In genomic region chr2:122467351-122468013, GRCm38 (mm10) we compare ENCODE assay signal across 8 mouse cellular contexts. TPM values are rescaled to one million over a fixed set of nuclear protein-coding genes. Genes with fewer than 3 reads are reported as not detected.
DNase-seq lines count a peak whose midpoint lies in the region; ATAC-seq and TF ChIP-seq lines count a peak whose summit lies in the region.

No protein-coding gene starts in this region.

- ATAC-seq in forebrain, embryonic 14.5 days = peak; percentile 100
- ATAC-seq in liver, embryonic 15.5 days (ENCODE audit: insufficient read depth) = peak; percentile 100
- ATAC-seq in neural tube, embryonic 11.5 days (ENCODE audit: insufficient read depth, low FRiP score, low TSS enrichment) = peak; percentile 100
- ATAC-seq in stomach, embryonic 16.5 days (ENCODE audit: insufficient read depth, low FRiP score) = peak; percentile 100

- peaks cover 7% of the 10 kb centered on the region for H3K4me1 ChIP-seq in E14TG2a.4 (replicated peaks; ENCODE audit: low read depth, low read length)
- H3K4me1 ChIP-seq in forebrain, embryonic 14.5 days (ENCODE audit: control insufficient read depth, insufficient read depth, low read length) = peaks cover 4% of the 10 kb centered on the region
- peaks cover 11% of the 10 kb centered on the region for H3K4me1 ChIP-seq in liver, embryonic 15.5 days (replicated peaks)
- 0 out of 2 replicates have a peak, but pooled peaks cover 6% of the 10 kb centered on the region for H3K4me1 ChIP-seq in neural tube, embryonic 11.5 days (ENCODE audit: control insufficient read depth, insufficient read depth, low read length)
- H3K4me1 ChIP-seq in stomach, embryonic 16.5 days (ENCODE audit: control insufficient read depth, insufficient read depth, low read length) = no peaks in the 10 kb centered on the region

- H3K9me3 ChIP-seq in E14TG2a.4 (ENCODE audit: low read length) = peaks cover 6% of the 10 kb centered on the region; the same call in 1 of the 2 replicates
- no peaks in the 10 kb centered on the region for H3K9me3 ChIP-seq in forebrain, embryonic 14.5 days (replicated peaks; ENCODE audit: control insufficient read depth, low read length)
- no peaks in the 10 kb centered on the region for H3K9me3 ChIP-seq in liver, embryonic 15.5 days (replicated peaks)
- no peaks in the 10 kb centered on the region for H3K9me3 ChIP-seq in neural tube, embryonic 11.5 days (ENCODE audit: control insufficient read depth, low read length)
- no peaks in the 10 kb centered on the region for H3K9me3 ChIP-seq in stomach, embryonic 16.5 days (replicated peaks; ENCODE audit: control insufficient read depth, low read length)

- H3K27me3 ChIP-seq in E14TG2a.4 (ENCODE audit: insufficient read depth, low read length) = peaks cover 30% of the 10 kb centered on the region
- H3K27me3 ChIP-seq in forebrain, embryonic 14.5 days (replicated peaks; ENCODE audit: control insufficient read depth, insufficient read depth, low read length) = no peaks in the 10 kb centered on the region
- peaks cover 5% of the 10 kb centered on the region for H3K27me3 ChIP-seq in liver, embryonic 15.5 days
- no peaks in the 10 kb centered on the region for H3K27me3 ChIP-seq in neural tube, embryonic 11.5 days (ENCODE audit: control insufficient read depth, insufficient read depth, low read length)
- H3K27me3 ChIP-seq in stomach, embryonic 16.5 days (ENCODE audit: control insufficient read depth, insufficient read depth, low read length) = no peaks in the 10 kb centered on the region

- H3K9ac ChIP-seq in forebrain, embryonic 14.5 days (ENCODE audit: low read length) = peak overlapping the region; percentile 50
- H3K9ac ChIP-seq in liver, embryonic 15.5 days = peak overlapping the region; percentile 59
- peak overlapping the region; percentile 48 for H3K9ac ChIP-seq in neural tube, embryonic 11.5 days (ENCODE audit: low read length)
- H3K9ac ChIP-seq in stomach, embryonic 16.5 days (ENCODE audit: low read length) = peak overlapping the region; percentile 73

- DNase-seq in cerebellum, adult 11 months = peak; percentile 93
- DNase-seq in forebrain, embryonic 14.5 days (ENCODE audit: low spot score) = peak; percentile 91
- peak; percentile 93 to 94 for DNase-seq in heart, postnatal 10 days
- DNase-seq in kidney, postnatal 4 days = peak; percentile 94 to 96
- DNase-seq in neural tube, embryonic 11.5 days (ENCODE audit: low spot score) = peak; percentile 97

- no peak overlapping the region for H3K27ac ChIP-seq in forebrain, embryonic 14.5 days (ENCODE audit: low read depth, low read length)
- no peak overlapping the region for H3K27ac ChIP-seq in liver, embryonic 15.5 days (replicated peaks)
- no peak overlapping the region for H3K27ac ChIP-seq in neural tube, embryonic 11.5 days (ENCODE audit: low read depth, low read length)
- H3K27ac ChIP-seq in stomach, embryonic 16.5 days (ENCODE audit: low read length) = no peak overlapping the region

- no peaks in the 10 kb centered on the region for H3K36me3 ChIP-seq in E14TG2a.4 (ENCODE audit: insufficient read depth, low read length)
- no peaks in the 10 kb centered on the region for H3K36me3 ChIP-seq in forebrain, embryonic 14.5 days (ENCODE audit: control insufficient read depth, insufficient read depth, low read length)
- no peaks in the 10 kb centered on the region for H3K36me3 ChIP-seq in liver, embryonic 15.5 days (replicated peaks)
- no peaks in the 10 kb centered on the region for H3K36me3 ChIP-seq in neural tube, embryonic 11.5 days (ENCODE audit: control insufficient read depth, insufficient read depth, low read length)
- H3K36me3 ChIP-seq in stomach, embryonic 16.5 days (ENCODE audit: control insufficient read depth, insufficient read depth, low read length) = no peaks in the 10 kb centered on the region

- TF ChIP-seq CTCF in E14TG2a.4 (conservative IDR thresholded peaks at IDR 0.05; ENCODE audit: low read length) = no peak

- intact Hi-C loops in heart, postnatal 10 days (cut with DNase I) = loop anchor here (1.0 to 10.0 kb wide), 4 partner anchors 87 to 270 kb away; no protein-coding TSS in a partner anchor

- H3K4me3 ChIP-seq in E14TG2a.4 (replicated peaks; ENCODE audit: low read length) = peak overlapping the region; percentile 76
- H3K4me3 ChIP-seq in forebrain, embryonic 14.5 days (ENCODE audit: low read depth, low read length) = peak overlapping the region; percentile 36
- peak overlapping the region; percentile 62 for H3K4me3 ChIP-seq in liver, embryonic 15.5 days (replicated peaks)
- peak overlapping the region; percentile 46 for H3K4me3 ChIP-seq in neural tube, embryonic 11.5 days (ENCODE audit: low read depth, low read length)
- peak overlapping the region; percentile 65 for H3K4me3 ChIP-seq in stomach, embryonic 16.5 days (replicated peaks; ENCODE audit: low read length)

- under 1% methylated on average over 44 of the region's 46 CpGs for WGBS in forebrain, embryonic 14.5 days
- WGBS in liver, embryonic 15.5 days (ENCODE audit: insufficient replicate concordance) = under 1% methylated on average over 46 of the region's 46 CpGs
- WGBS in neural tube, embryonic 11.5 days = 1% methylated on average over 46 of the region's 46 CpGs
- WGBS in stomach, embryonic 16.5 days = under 1% methylated on average over 46 of the region's 46 CpGs

- H3K4me2 ChIP-seq in forebrain, embryonic 14.5 days (ENCODE audit: low read length) = peak overlapping the region; percentile 60
- peak overlapping the region; percentile 89 for H3K4me2 ChIP-seq in liver, embryonic 15.5 days
- H3K4me2 ChIP-seq in neural tube, embryonic 11.5 days (ENCODE audit: low read depth) = peak overlapping the region; percentile 78
- H3K4me2 ChIP-seq in stomach, embryonic 16.5 days (ENCODE audit: low read depth, low read length) = peak overlapping the region; percentile 98

RNA-seq across cellular contexts. Expression of gene Gm14085, which starts 17.3 kb away (rescaled TPM):
- not detected in 2 replicates for polyA plus RNA-seq in forebrain, embryonic 14.5 days (2014; fragmentation: Nextera tagmentation; extraction: Ambion mirVana)
- total RNA-seq in heart, postnatal 10 days (2021) = under 1 TPM; 0.67 to 0.74 TPM
- 0.02 TPM in 1 of 2 replicates, not detected in the other for polyA plus RNA-seq in liver, embryonic 15.5 days (2015; fragmentation: Nextera tagmentation; extraction: Ambion mirVana)
- polyA plus RNA-seq in neural tube, embryonic 11.5 days (2014; fragmentation: Nextera tagmentation; extraction: Ambion mirVana) = not detected in 2 replicates
- polyA plus RNA-seq in stomach, embryonic 16.5 days (2015; fragmentation: Nextera tagmentation; extraction: Ambion mirVana) = 0.12 TPM in 1 of 2 replicates, not detected in the other

RNA-seq across cellular contexts. Expression of gene Slc28a2, which starts 41.2 kb away (rescaled TPM):
- polyA plus RNA-seq in forebrain, embryonic 14.5 days (2014; fragmentation: Nextera tagmentation; extraction: Ambion mirVana) = not detected in 2 replicates
- 10 to 100 TPM; 23.0 to 32.1 TPM for total RNA-seq in heart, postnatal 10 days (2021)
- polyA plus RNA-seq in liver, embryonic 15.5 days (2015; fragmentation: Nextera tagmentation; extraction: Ambion mirVana) = 1.6 and 1.8 TPM in 2 replicates
- polyA plus RNA-seq in neural tube, embryonic 11.5 days (2014; fragmentation: Nextera tagmentation; extraction: Ambion mirVana) = 0.13 TPM in 1 of 2 replicates, not detected in the other
- 16.7 and 17.7 TPM in 2 replicates for polyA plus RNA-seq in stomach, embryonic 16.5 days (2015; fragmentation: Nextera tagmentation; extraction: Ambion mirVana)
